Mouse (Mus musculus) liver, postnatal 0 days (tissue): Measurements from ENCODE around the gene Fabp1. TPM values are rescaled to one million over a fixed set of nuclear protein-coding genes. Genes with fewer than 3 reads are reported as not detected.
A peak's percentile ranks its signal among the peaks of the same experiment; 100 is the strongest.

ENCODE experiments used
- ATAC-seq: fragments of 200-750 bp; cut with Nextera tagmentation; 2 replicates; pipeline ENCODE4 v1.8.0; 2017; ENCODE audit warnings: mild to moderate bottlenecking, moderate library complexity
- DNase-seq: peaks from one replicate; pipeline ENCODE4 v3.0.0-alpha.2; 2016
- H3K27ac ChIP-seq: fragments of 300-500 bp; sonication (generic); 2 replicates; pipeline ENCODE4 v1.5.1; 2014; ENCODE audit warnings: antibody characterized with exemption, moderate library complexity, mild to moderate bottlenecking, low read depth
- H3K27me3 ChIP-seq: fragments of 300-500 bp; sonication (generic); 2 replicates; pipeline ENCODE4 v1.6.1; 2014; ENCODE audit warnings: low read length, control low read depth, mixed read lengths; ENCODE audit not compliant: insufficient read depth
- H3K36me3 ChIP-seq: fragments of 300-500 bp; sonication (generic); replicated peaks from 2 replicates; pipeline ENCODE4 v1.6.1; 2014; ENCODE audit warnings: mild to moderate bottlenecking, control low read depth, low read length, moderate library complexity, mixed read lengths; ENCODE audit not compliant: insufficient read depth
- H3K4me1 ChIP-seq: fragments of 300-500 bp; sonication (generic); 2 replicates; pipeline ENCODE4 v1.6.1; 2014; ENCODE audit warnings: antibody characterized with exemption, mild to moderate bottlenecking, control low read depth; ENCODE audit not compliant: insufficient read depth
- H3K4me2 ChIP-seq: fragments of 300-500 bp; sonication (generic); 2 replicates; pipeline ENCODE4 v1.6.1; 2014; ENCODE audit warnings: low read depth, mild to moderate bottlenecking, low read length, moderate library complexity, mixed read lengths
- H3K4me3 ChIP-seq: fragments of 300-500 bp; sonication (generic); 2 replicates; pipeline ENCODE4 v1.5.1; 2014; ENCODE audit warnings: low read depth, low read length
- H3K9ac ChIP-seq: fragments of 300-500 bp; sonication (generic); replicated peaks from 2 replicates; pipeline ENCODE4 v1.6.1; 2014; ENCODE audit warnings: mild to moderate bottlenecking, moderate library complexity
- H3K9me3 ChIP-seq: fragments of 300-500 bp; sonication (generic); 2 replicates; pipeline ENCODE4 v1.6.1; 2016; ENCODE audit warnings: mild to moderate bottlenecking, control low read depth, low read length, mixed read lengths
- CTCF ChIP-seq: sonication (generic); IDR thresholded peaks from 2 replicates; pipeline ENCODE4 v1.5.1; 2016; ENCODE audit warnings: antibody characterized with exemption, low read depth
- EP300 ChIP-seq: IDR thresholded peaks from 2 replicates; pipeline ENCODE4 v1.6.1; 2016; ENCODE audit warnings: antibody characterized with exemption, low read depth, mild to moderate bottlenecking
- WGBS: fragments of 180-500 bp; shearing (Covaris S2); extraction: QIAGEN DNeasy Blood & Tissue Kit; methylation state at CpG from one replicate; pipeline ENCODE4 v1.1.7; 2014; ENCODE audit not compliant: insufficient replicate concordance; 5-methylcytosine and 5-hydroxymethylcytosine counted together
- polyA plus RNA-seq: library from polyadenylated mRNA; unstranded; fragments of >200 nt; fragmentation: Nextera tagmentation; extraction: Ambion mirVana; gene quantifications from 2 replicates; pipeline ENCODE4 v1.2.1, GENCODE M21; 2015

The Fabp1 gene
- polyA plus RNA-seq, 1 experiment from 2014 or later: 7,607 TPM

GRCm38 (mm10) chr6:71239069-71239750 lies 39.6 kb downstream of the Fabp1 start:
- H3K4me1 ChIP-seq: peaks cover 7% of the 10 kb centered on the region
- H3K9me3 ChIP-seq: no peaks in the 10 kb centered on the region
- H3K9ac ChIP-seq: no peak overlapping the region
- no peak for ATAC-seq
- no peak for TF ChIP-seq EP300
- no peak for TF ChIP-seq CTCF
- no peak overlapping the region for H3K4me2 ChIP-seq
- no peaks in the 10 kb centered on the region for H3K36me3 ChIP-seq
- no peaks in the 10 kb centered on the region for H3K27me3 ChIP-seq
- 87% methylated on average over 26 of the region's 26 CpGs for WGBS
- H3K4me3 ChIP-seq: no peak overlapping the region
- H3K27ac ChIP-seq: no peak overlapping the region
- no peak for DNase-seq

- WGBS: 80% methylated on average over 7 of the region's 7 CpGs
- no peaks in the 10 kb centered on the region for H3K27me3 ChIP-seq
- ATAC-seq: no peak
Measured at GRCm38 (mm10) chr6:71240831-71241230, 41.2 kb downstream of the Fabp1 start.

GRCm38 (mm10) chr6:71242811-71243210 lies 43.2 kb downstream of the Fabp1 start:
- ATAC-seq: no peak

More at GRCm38 (mm10) chr6:71240831-71241230, 41.2 kb downstream of the Fabp1 start:
- Histone ChIP-seq H3K4me1 (peaks cover 2% of the 10 kb centered on the region; the same call in 1 of the 2 replicates), H3K9me3 (no peaks in the 10 kb centered on the region), H3K4me2 (no peak overlapping the region), H3K27ac (no peak overlapping the region), H3K9ac (no peak overlapping the region), H3K4me3 (no peak overlapping the region), H3K36me3 (no peaks in the 10 kb centered on the region)
- DNase-seq: no peak
- TF ChIP-seq CTCF (no peak), EP300 (no peak)

GRCm38 (mm10) chr6:71243258-71243657 lies 43.6 kb downstream of the Fabp1 start:
- H3K4me3 ChIP-seq: no peak overlapping the region
- H3K36me3 ChIP-seq: no peaks in the 10 kb centered on the region
- H3K27ac ChIP-seq: no peak overlapping the region
- H3K4me1 ChIP-seq: peaks cover 1% of the 10 kb centered on the region; the same call in 1 of the 2 replicates
- TF ChIP-seq CTCF: 0 out of 2 replicates have a peak, but pooled peaks have one; percentile 17
- TF ChIP-seq EP300: no peak
- H3K4me2 ChIP-seq: no peak overlapping the region
- no peak overlapping the region for H3K9ac ChIP-seq
- H3K9me3 ChIP-seq: no peaks in the 10 kb centered on the region
- WGBS: 70% methylated on average over 3 of the region's 3 CpGs
- no peak for DNase-seq
- H3K27me3 ChIP-seq: no peaks in the 10 kb centered on the region
- ATAC-seq: no peak

More at GRCm38 (mm10) chr6:71242811-71243210, 43.2 kb downstream of the Fabp1 start:
- no peaks in the 10 kb centered on the region for H3K27me3 ChIP-seq
- TF ChIP-seq CTCF: no peak
- TF ChIP-seq EP300: no peak
- no peak overlapping the region for H3K4me3 ChIP-seq
- no peak overlapping the region for H3K4me2 ChIP-seq
- no peak for DNase-seq
- no peak overlapping the region for H3K27ac ChIP-seq
- H3K36me3 ChIP-seq: no peaks in the 10 kb centered on the region
- 71% methylated on average over 1 of the region's 1 CpGs for WGBS
- H3K9ac ChIP-seq: no peak overlapping the region
- no peaks in the 10 kb centered on the region for H3K9me3 ChIP-seq
- peaks cover 2% of the 10 kb centered on the region; the same call in 1 of the 2 replicates for H3K4me1 ChIP-seq

DNA sequence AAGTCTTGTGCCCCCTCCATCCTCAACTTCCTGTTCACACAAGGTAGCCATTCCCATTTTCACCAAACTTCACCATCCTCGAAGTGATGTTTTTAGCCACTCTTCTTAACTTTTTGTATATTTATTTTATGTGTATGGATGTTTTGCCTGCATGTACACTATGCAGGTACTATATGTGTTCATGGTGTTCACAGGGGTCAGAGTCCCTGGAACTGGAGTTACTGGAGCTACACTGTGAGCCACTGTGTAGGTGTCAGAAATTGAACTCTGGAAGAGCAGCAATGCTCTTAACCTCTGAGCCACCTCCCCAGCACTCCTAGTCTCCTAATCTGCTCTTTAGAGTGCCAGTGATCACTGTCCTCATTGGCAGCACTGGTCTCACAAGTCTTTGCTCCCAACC lies 48.8 kb downstream of the Fabp1 start:
- WGBS: 82% methylated on average over 1 of the region's 1 CpGs
- no peaks in the 10 kb centered on the region for H3K27me3 ChIP-seq
- no peaks in the 10 kb centered on the region for H3K9me3 ChIP-seq
- no peak overlapping the region for H3K9ac ChIP-seq
- TF ChIP-seq CTCF: no peak
- no peak for TF ChIP-seq EP300
- no peaks in the 10 kb centered on the region for H3K36me3 ChIP-seq
- no peak overlapping the region for H3K4me2 ChIP-seq
- no peak overlapping the region for H3K27ac ChIP-seq
- peaks cover 15% of the 10 kb centered on the region for H3K4me1 ChIP-seq
- DNase-seq (no peak), ATAC-seq (no peak)
- no peak overlapping the region for H3K4me3 ChIP-seq

DNA sequence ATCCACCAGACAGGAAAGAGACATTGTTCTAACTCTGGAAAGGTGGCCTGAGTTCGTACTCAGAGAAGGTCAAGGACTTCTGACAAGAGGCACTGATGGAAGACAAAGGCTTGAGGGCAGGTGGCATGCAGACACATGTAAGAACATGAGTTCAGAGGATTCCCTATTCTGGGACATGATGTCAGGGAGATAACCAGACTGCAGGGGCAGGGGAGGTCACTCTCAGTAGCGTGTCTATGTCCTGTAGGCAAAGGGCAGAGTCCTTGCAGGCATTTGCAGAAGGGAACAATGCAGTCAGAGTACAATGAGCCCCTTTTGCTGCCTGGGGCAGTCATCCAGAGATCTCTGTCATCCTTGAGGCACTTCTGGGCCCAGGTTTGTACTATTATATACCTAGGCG lies 50.0 kb downstream of the Fabp1 start:
- Histone ChIP-seq H3K27me3 (no peaks in the 10 kb centered on the region), H3K4me2 (no peak overlapping the region), H3K36me3 (no peaks in the 10 kb centered on the region), H3K4me1 (peaks cover 15% of the 10 kb centered on the region), H3K27ac (no peak overlapping the region), H3K9ac (no peak overlapping the region), H3K9me3 (no peaks in the 10 kb centered on the region), H3K4me3 (no peak overlapping the region)
- 58% methylated on average over 3 of the region's 3 CpGs for WGBS
- TF ChIP-seq EP300 (no peak), CTCF (no peak)
- ATAC-seq (peak; percentile 79), DNase-seq (no peak)
